Mouse (Mus musculus) heart, postnatal 0 days (tissue): ENCODE measurements around the gene Galnt6. TPM values are rescaled to one million over a fixed set of nuclear protein-coding genes. Genes with fewer than 3 reads are reported as not detected.
"Not testable (repeated sequence)": the region's sequence is repeated elsewhere in the genome, so short reads cannot be mapped to it uniquely, and the experiment has no call there.

Experiments used
- ATAC-seq: fragments of 200-750 bp; cut with Nextera tagmentation; 2 replicates; pipeline ENCODE4 v1.8.0; 2017; ENCODE audit warnings: low read depth, moderate number of reproducible peaks, moderate library complexity; ENCODE audit not compliant: insufficient read depth
- DNase-seq: peaks from one replicate; pipeline ENCODE4 v3.0.0-alpha.2; 2016; ENCODE audit warnings: low spot score
- H3K27ac ChIP-seq: fragments of 300-500 bp; sonication (generic); 2 replicates; pipeline ENCODE4 v1.5.1; 2014; ENCODE audit warnings: low read depth, mild to moderate bottlenecking
- H3K27me3 ChIP-seq: fragments of 300-500 bp; sonication (generic); 2 replicates; pipeline ENCODE4 v1.6.1; 2014; ENCODE audit warnings: low read length, mixed read lengths; ENCODE audit not compliant: control insufficient read depth, insufficient read depth
- H3K36me3 ChIP-seq: fragments of 300-500 bp; sonication (generic); replicated peaks from 2 replicates; pipeline ENCODE4 v1.6.1; 2014; ENCODE audit warnings: low read length, mixed read lengths; ENCODE audit not compliant: control insufficient read depth, insufficient read depth
- H3K4me1 ChIP-seq: fragments of 300-500 bp; sonication (generic); 2 replicates; pipeline ENCODE4 v1.6.1; 2014; ENCODE audit warnings: antibody characterized with exemption; ENCODE audit not compliant: control insufficient read depth, insufficient read depth
- H3K4me2 ChIP-seq: fragments of 300-500 bp; sonication (generic); 2 replicates; pipeline ENCODE4 v1.6.1; 2014; ENCODE audit warnings: low read depth, mild to moderate bottlenecking, low read length, moderate library complexity
- H3K4me3 ChIP-seq: fragments of 300-500 bp; sonication (generic); 2 replicates; pipeline ENCODE4 v1.5.1; 2014; ENCODE audit warnings: low read depth, low read length
- H3K9ac ChIP-seq: fragments of 300-500 bp; sonication (generic); replicated peaks from 2 replicates; pipeline ENCODE4 v1.6.1; 2014; ENCODE audit warnings: low read depth, low read length, mixed read lengths
- H3K9me3 ChIP-seq: fragments of 300-500 bp; sonication (generic); replicated peaks from 2 replicates; pipeline ENCODE4 v1.6.1; 2016; ENCODE audit warnings: low read length; ENCODE audit not compliant: control insufficient read depth
- CTCF ChIP-seq: IDR thresholded peaks from 2 replicates; pipeline ENCODE4 v1.5.1; 2016; ENCODE audit warnings: antibody characterized with exemption, control low read depth, low read depth
- EP300 ChIP-seq: IDR thresholded peaks from 2 replicates; pipeline ENCODE4 v1.6.1; 2016; ENCODE audit warnings: antibody characterized with exemption, low read depth
- WGBS: fragments of 180-500 bp; shearing (Covaris S2); extraction: QIAGEN DNeasy Blood & Tissue Kit; methylation state at CpG from one replicate; pipeline ENCODE4 v1.1.7; 2014; 5-methylcytosine and 5-hydroxymethylcytosine counted together
- polyA plus RNA-seq: library from polyadenylated mRNA; unstranded; fragments of >200 nt; fragmentation: Nextera tagmentation; extraction: Ambion mirVana; gene quantifications from 2 replicates; pipeline ENCODE4 v1.2.1, GENCODE M21; 2015
- total RNA-seq: library from RNA; depleted of rRNA; stranded (reverse); fragments of >200 nt; gene quantifications from 2 replicates; pipeline ENCODE4 v1.2.3, GENCODE M21; 2014; ENCODE audit warnings: low replicate concordance; rRNA removed

The Galnt6 gene
- total RNA-seq (0.92 and 2.1 TPM in 2 replicates), polyA plus RNA-seq (0.43 and 0.46 TPM in 2 replicates)

DNA sequence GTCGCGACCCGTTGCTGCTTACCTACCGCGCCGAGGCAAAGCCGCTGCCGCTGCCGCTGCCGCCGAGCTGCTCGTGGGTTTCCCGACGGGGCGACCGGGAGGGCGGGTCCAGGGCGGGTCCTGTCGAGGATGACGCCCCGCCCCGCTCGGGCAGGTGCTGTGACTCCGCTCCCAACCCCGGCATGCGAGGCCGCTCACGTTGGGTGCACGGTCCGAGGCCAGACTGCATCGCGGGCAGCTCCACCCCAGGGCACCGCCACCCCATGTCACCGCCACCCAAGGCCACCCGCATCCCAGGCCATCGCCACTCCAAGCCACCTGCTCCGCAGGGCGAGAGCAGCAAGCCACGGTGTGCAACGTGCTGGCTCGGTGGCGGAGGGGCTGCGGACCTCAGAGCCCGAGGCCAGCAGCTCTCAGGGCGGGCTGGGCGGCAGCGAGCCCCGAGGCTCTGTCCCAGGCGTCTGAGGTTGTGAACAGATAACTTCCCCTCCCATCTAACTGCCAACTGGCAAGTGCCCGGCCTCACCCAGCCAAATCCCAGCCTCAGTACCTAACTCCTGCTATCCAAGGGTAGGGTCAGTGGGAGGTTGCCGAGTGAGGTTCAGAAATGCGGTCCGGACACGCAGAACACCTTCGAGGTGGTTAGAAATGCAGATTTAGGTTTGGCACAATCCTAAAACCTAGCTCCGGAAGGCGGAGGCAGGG is at the start of gene Galnt6:
Gene Galnt6 (minus strand): TSS at position 96 of the 705 bp plus-strand sequence.
- Histone ChIP-seq H3K27me3 (peaks cover 40% of the 10 kb centered on the region), H3K36me3 (no peaks in the 10 kb centered on the region), H3K27ac (no peak within 1 kb of the TSS), H3K9ac (no peak within 1 kb of the TSS), H3K9me3 (no peaks in the 10 kb centered on the region), H3K4me2 (peak within 1 kb of the TSS; percentile 56), H3K4me1 (peaks cover 8% of the 10 kb centered on the region; the same call in 1 of the 2 replicates), H3K4me3 (peak within 1 kb of the TSS; percentile 40)
- ATAC-seq (0 out of 2 replicates have a peak, but pooled peaks have one; percentile 33), DNase-seq (no peak)
- 7% methylated on average over 48 of the region's 57 CpGs for WGBS
- TF ChIP-seq CTCF (no peak), EP300 (no peak)

DNA sequence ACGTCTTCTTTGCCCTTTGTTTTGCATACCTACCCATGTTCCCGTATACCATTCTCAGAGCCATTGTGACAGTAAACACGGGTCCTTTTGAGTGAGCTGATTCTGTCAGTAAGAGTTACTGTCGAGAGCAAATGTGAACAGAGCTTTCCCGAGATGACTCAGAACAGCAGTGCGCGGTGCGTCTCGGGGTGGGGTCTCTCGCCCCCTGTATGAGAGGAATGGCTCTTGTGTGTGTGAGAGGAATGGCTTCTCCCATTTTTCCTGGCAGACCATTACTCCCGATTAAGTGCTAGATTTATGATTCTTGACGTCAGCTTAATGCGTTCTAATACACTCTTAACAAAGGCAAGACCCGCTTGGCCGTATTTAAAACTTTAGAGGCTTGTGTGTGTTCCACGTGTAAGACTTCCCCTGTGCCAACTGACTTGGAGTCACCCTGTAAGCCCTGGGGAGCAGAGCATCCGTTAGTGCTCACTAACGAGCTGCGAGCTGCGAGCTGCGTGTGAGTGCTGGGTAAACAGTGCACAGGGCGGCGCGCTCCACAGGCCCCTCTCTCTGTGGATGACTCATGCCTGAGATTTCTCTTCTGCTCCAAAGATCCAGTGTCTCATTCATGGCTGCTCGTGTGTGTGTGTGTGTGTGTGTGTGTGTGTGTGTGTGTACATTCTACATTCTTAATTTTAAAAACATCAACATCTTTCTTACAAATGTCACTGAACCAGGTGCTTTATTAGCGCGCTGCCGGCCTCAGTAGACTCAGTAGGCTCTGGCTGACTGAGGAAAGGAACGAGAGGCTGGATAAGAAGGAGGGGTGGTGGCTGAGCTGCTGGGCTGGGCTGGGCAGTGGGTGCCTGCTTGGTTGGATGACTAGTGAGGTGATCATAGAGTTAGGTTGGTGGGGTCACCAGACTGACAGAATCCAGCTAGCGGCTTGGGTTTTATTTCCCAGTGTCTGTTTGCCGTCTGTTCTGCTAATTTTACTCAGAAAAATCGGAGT is 48.1 kb upstream of the Galnt6 start:
- peaks cover 36% of the 10 kb centered on the region for H3K27me3 ChIP-seq
- 59% methylated on average over 32 of the region's 32 CpGs for WGBS
- no peak overlapping the region for H3K4me3 ChIP-seq
- H3K9ac ChIP-seq, result no peak overlapping the region
- no peaks in the 10 kb centered on the region for H3K4me1 ChIP-seq
- TF ChIP-seq EP300 (no peak), CTCF (no peak)
- H3K4me2 ChIP-seq, result no peak overlapping the region
- H3K27ac ChIP-seq, result no peak overlapping the region
- DNase-seq, result no peak
- no peaks in the 10 kb centered on the region for H3K36me3 ChIP-seq
- H3K9me3 ChIP-seq, result no peaks in the 10 kb centered on the region
- peak; percentile 27; the same call in 1 of the 2 replicates for ATAC-seq

DNA sequence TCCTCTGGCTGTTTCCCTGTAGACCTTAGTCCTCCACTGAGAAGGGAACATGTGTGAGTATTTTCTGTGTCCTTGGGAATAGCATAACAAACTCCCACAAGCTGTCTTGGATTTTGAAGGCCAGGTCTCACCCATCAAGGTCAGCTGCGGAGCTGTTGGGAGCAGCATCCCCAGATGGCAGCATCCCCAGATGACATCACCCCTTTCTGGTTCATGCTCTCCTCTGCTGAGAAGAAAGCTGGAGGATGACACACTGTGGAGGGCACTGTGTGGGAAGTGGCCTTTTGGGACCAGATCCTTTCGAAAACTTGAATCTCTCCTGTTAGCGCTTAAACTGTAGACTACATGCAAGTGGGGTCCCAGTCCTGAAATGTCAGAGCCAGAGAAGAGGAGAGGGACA is 47.2 kb upstream of the Galnt6 start:
- no peak overlapping the region for H3K9ac ChIP-seq
- peaks cover 37% of the 10 kb centered on the region for H3K27me3 ChIP-seq
- H3K4me2 ChIP-seq, result no peak overlapping the region
- TF ChIP-seq CTCF (no peak), EP300 (no peak)
- no peak for ATAC-seq
- 89% methylated on average over 3 of the region's 3 CpGs for WGBS
- no peak for DNase-seq
- H3K27ac ChIP-seq, result no peak overlapping the region
- H3K9me3 ChIP-seq, result no peaks in the 10 kb centered on the region
- no peak overlapping the region for H3K4me3 ChIP-seq
- H3K36me3 ChIP-seq, result no peaks in the 10 kb centered on the region
- H3K4me1 ChIP-seq, result no peaks in the 10 kb centered on the region

DNA sequence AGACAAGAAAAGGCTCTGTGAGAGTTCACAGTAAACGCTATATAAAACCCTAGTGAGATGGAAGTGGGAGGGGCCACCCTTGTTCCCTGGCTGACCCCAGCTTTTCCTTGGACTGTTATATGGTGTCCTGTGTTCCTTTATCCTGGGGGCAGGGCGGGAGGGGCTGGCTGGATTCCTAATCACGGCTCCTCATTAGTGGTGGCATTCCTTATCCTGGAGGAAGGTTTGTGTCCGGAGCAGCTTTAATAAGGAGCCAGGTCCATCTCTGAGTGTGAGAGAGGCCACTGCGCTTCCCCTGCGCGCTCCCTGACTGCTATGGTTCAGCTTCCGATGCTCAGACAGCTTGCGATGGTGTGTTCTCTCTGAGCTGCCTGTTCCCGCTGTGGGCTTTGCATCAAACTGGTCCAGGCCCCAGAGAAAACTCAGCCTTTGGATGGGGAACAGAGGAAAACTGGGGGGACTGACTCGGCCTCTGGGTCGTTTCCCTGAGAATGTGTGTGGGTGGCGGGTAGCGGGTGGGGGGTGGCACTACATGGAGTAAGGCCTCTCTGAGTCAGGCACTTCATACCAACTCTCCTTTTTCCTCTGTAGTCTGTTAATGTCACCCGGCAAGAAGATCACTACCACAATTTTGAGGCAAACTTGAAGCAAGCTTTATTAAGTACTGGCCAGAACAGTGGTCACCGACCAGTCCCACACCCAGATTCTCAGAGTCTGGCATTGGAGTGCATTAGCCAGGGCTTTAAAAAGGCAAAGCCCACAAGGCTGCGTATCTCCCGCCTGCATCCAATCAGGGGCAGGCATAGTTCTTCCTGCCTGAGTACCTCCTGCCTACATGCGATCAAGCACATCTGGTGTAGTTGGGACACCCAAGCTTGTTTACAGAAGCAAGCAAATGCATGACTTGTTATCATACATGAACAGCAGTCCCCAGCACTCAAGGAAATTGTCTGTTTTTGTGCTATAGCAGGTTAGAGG is 46.3 kb upstream of the Galnt6 start:
- Histone ChIP-seq H3K4me3 (no peak overlapping the region), H3K36me3 (no peaks in the 10 kb centered on the region), H3K4me1 (no peaks in the 10 kb centered on the region), H3K27me3 (peaks cover 43% of the 10 kb centered on the region), H3K4me2 (no peak overlapping the region), H3K9me3 (no peaks in the 10 kb centered on the region), H3K9ac (no peak overlapping the region), H3K27ac (no peak overlapping the region)
- DNase-seq, result no peak
- 64% methylated on average over 19 of the region's 19 CpGs for WGBS
- ATAC-seq, result no peak
- no peak for TF ChIP-seq EP300
- TF ChIP-seq CTCF, result no peak

DNA sequence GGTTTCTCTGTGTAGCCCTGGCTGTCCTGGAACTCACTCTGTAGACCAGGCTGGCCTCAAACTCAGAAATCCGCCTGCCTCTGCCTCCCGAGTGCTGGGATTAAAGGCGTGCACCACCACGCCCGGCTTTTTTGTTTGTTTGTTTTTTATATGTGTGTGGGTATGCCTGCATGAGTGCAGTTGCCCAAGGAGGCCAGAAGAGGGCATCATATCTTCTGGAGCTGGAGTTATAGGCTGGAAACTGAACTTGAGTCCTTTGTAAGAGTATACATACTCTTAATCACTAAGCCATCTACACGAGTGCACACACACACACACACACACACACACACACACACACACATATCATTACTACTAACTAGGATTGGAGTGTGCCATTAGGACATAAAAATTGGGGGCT is 44.7 kb upstream of the Galnt6 start:
- 90% methylated on average over 6 of the region's 6 CpGs for WGBS
- not testable (repeated sequence) for H3K4me1 ChIP-seq, ATAC-seq, H3K27ac ChIP-seq, H3K36me3 ChIP-seq, H3K4me2 ChIP-seq, DNase-seq, H3K4me3 ChIP-seq, H3K9me3 ChIP-seq, H3K9ac ChIP-seq
- H3K27me3 ChIP-seq, result peaks cover 40% of the 10 kb centered on the region
